Comparison of ENCODE assay signal across 9 mouse cellular contexts in the genomic region with DNA sequence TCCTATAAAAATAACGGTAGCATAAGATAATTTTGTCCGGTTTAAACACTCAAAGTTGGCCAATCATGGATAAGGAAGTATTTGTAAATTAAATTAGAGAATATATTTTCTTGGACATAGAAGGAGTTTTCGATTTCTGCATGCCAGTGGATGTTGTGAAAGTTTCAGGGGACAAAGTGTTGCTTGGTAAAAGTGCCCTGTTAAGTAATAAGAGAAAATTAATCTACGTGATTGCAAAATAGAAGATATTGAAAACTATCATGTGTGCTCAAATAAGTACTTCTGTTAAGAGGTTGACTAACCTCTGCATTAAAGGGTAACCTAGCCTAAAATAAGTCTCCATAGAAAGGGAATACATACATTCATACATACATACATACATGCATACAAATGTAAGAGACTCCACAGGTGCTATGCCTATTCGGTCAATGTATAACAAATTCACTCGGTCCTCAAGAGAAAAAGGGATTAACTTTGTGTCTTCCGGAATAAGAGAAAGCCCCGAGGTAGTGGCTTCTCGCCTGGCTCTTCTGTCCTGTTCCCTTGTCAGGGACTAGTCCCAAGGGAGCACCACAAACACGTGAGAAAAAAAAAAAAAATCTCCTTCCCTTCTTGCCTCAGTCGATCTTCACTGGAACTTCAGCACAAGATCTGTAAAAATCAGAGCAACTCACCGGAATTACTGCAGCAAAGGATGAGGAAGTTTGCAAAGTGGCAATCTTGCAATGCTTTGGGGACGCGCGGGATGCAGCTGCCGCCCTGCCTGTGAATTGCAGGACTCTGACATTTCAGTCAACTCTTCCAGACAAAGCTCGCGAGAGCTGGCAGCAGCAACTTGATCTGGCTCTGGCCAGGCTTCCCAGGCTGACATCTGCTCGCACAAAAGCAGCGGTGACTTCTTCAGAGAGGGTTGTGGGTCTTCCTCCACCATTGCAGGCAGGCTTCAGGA. TPM values are rescaled to one million over a fixed set of nuclear protein-coding genes. Genes with fewer than 3 reads are reported as not detected.
A peak's percentile ranks its signal among the peaks of the same experiment; 100 is the strongest.
DNase-seq lines count a peak whose midpoint lies in the region; ATAC-seq lines count a peak whose summit lies in the region.
"Had no signal": no experiment of that assay in that cellular context is flagged by ENCODE, and none has a peak within 500 bp of the region (broad histone marks: within the 10 kb centered on the region; RNA-seq: fewer than 3 reads in every experiment).

No protein-coding gene starts in this region.

- peak overlapping the region; percentile 36; the same call in 1 of the 2 replicates for H3K9ac ChIP-seq in forebrain, embryonic 16.5 days (replicated peaks; ENCODE audit: low read depth, low read length)
- peak overlapping the region; percentile 38 for H3K9ac ChIP-seq in lung, embryonic 15.5 days

- H3K36me3 ChIP-seq in forebrain, embryonic 16.5 days (ENCODE audit: control insufficient read depth, insufficient read depth), result no peaks in the 10 kb centered on the region
- no peaks in the 10 kb centered on the region for H3K36me3 ChIP-seq in lung, embryonic 15.5 days

- 19% methylated on average over 20 of the region's 20 CpGs for WGBS in forebrain, embryonic 16.5 days
- WGBS in lung, embryonic 15.5 days, result 17% methylated on average over 20 of the region's 20 CpGs

- DNase-seq in right cerebral cortex, adult 18-20 months, result peak; percentile 28
- DNase-seq in right cerebral cortex, postnatal 25 days, result no peak
- peak; percentile 58 to 59 for DNase-seq in heart, postnatal 36 days
- DNase-seq in layer of hippocampus, postnatal 10 days (ENCODE audit: low spot score in 2 of 2), result peak; percentile 43 to 51
- peak; percentile 86 for DNase-seq in retina, postnatal 1 day
- DNase-seq in adipocyte (ENCODE audit: low spot score), result no peak

- no peaks in the 10 kb centered on the region for H3K9me3 ChIP-seq in forebrain, embryonic 16.5 days (ENCODE audit: control insufficient read depth, low read length)
- H3K9me3 ChIP-seq in lung, embryonic 15.5 days, result no peaks in the 10 kb centered on the region

- H3K4me1 ChIP-seq in forebrain, embryonic 16.5 days (replicated peaks; ENCODE audit: control insufficient read depth, insufficient read depth, low read length), result peaks cover 5% of the 10 kb centered on the region
- H3K4me1 ChIP-seq in lung, embryonic 15.5 days, result no peaks in the 10 kb centered on the region

- peak overlapping the region; percentile 42 for H3K4me3 ChIP-seq in forebrain, embryonic 16.5 days (replicated peaks; ENCODE audit: low read length)
- peak overlapping the region; percentile 44 for H3K4me3 ChIP-seq in lung, embryonic 15.5 days

- H3K27ac ChIP-seq in forebrain, embryonic 16.5 days (ENCODE audit: low read length), result no peak overlapping the region
- H3K27ac ChIP-seq in lung, embryonic 15.5 days, result peak overlapping the region; percentile 11; the same call in 1 of the 2 replicates

- H3K4me2 ChIP-seq in forebrain, embryonic 16.5 days (ENCODE audit: low read length), result peak overlapping the region; percentile 69
- peak overlapping the region; percentile 62 for H3K4me2 ChIP-seq in lung, embryonic 15.5 days

- intact Hi-C loops in heart, postnatal 36 days (cut with DNase I), result no loop called here

- peak; percentile 85 for ATAC-seq in forebrain, embryonic 16.5 days
- peak; percentile 95 for ATAC-seq in lung, embryonic 15.5 days (ENCODE audit: borderline replicate concordance, extremely low read depth, low FRiP score, low TSS enrichment)

- H3K27me3 ChIP-seq in forebrain, embryonic 16.5 days (replicated peaks; ENCODE audit: control insufficient read depth, insufficient read depth, low read length), result no peaks in the 10 kb centered on the region
- no peaks in the 10 kb centered on the region for H3K27me3 ChIP-seq in lung, embryonic 15.5 days
- H3K27me3 ChIP-seq: CH12.LX had no signal

RNA-seq across cellular contexts. Expression of gene Bche, which starts 0.5 kb away (rescaled TPM):
- 0.76 and 1.1 TPM in 2 replicates for polyA plus RNA-seq in forebrain, embryonic 16.5 days (2015; fragmentation: Nextera tagmentation; extraction: Ambion mirVana)
- total RNA-seq in heart, postnatal 36 days (2021), result 10 to 100 TPM; 10.4 to 16.3 TPM
- 1 to 10 TPM; 8.6 to 8.7 TPM for total RNA-seq in layer of hippocampus, postnatal 10 days (2021)
- 4.8 TPM in 2 replicates for polyA plus RNA-seq in lung, embryonic 15.5 days (2015; fragmentation: Nextera tagmentation; extraction: Ambion mirVana)
- total RNA-seq: CH12.LX had no signal

Comparison
In these comparisons a context has a peak if more than half of its experiments do, and no peak if none do; other contexts are left out.
1. DNase-seq: peak in right cerebral cortex, adult 18-20 months (single experiment), heart, postnatal 36 days (2 of 2), layer of hippocampus, postnatal 10 days (2 of 2) and retina, postnatal 1 day (single experiment); none in right cerebral cortex, postnatal 25 days (single experiment) and adipocyte (single experiment).